Mouse (Mus musculus) liver, embryonic 14.5 days (tissue): ENCODE measurements at regions not wholly inside any gene's neighbourhood (a gene's known extent, or its start where the extent isn't known, plus 50 kb on each side); places are given as distances from the start of the nearest gene placed in this dataset.

Source experiments
- CTCF ChIP-seq: IDR thresholded peaks from 2 replicates; pipeline ENCODE4 v1.5.1; 2016; ENCODE audit warnings: antibody characterized with exemption, low read depth, control low read depth
- EP300 ChIP-seq: IDR thresholded peaks from 2 replicates; pipeline ENCODE4 v1.6.1; 2016; ENCODE audit warnings: antibody characterized with exemption, low read depth

- TF ChIP-seq CTCF, result no peak
- peak; percentile 85 for TF ChIP-seq EP300
Measured at GRCm38 (mm10) chr2:75451846-75452267, 207.2 kb upstream of the Hnrnpa3 start.
